Mouse (Mus musculus) cerebellum, postnatal 25 days (tissue): ENCODE data around the gene Mri1.
A peak's percentile ranks its signal among the peaks of the same experiment; 100 is the strongest.

Experiments used
- DNase-seq, 2 experiments: peaks; one replicate each; pipeline ENCODE4 v3.0.0; 2021; ENCODE audit warnings: mixed read lengths in 2 of 2

Mri1 gene

DNA sequence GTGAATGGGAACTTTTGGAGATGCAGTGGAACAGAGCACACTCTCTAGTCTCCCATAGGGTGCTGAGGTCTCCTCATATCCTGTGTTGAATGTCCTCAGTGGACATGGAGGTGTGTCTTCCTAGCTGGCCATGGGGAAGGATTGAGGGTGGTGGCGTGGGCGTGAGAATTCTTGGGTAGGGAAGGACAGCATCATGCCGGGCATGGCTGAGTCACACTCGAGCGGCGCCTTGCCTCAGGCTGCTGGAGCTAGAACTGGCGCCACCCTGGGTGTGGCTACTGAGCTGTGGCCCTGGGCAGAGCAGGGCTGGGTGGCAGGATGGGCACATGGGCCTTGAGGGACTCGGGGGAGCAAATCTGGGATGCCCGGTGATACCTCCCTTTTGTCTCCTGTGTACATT, 54.7 kb downstream of the Mri1 start:
- DNase-seq: no peak

DNA sequence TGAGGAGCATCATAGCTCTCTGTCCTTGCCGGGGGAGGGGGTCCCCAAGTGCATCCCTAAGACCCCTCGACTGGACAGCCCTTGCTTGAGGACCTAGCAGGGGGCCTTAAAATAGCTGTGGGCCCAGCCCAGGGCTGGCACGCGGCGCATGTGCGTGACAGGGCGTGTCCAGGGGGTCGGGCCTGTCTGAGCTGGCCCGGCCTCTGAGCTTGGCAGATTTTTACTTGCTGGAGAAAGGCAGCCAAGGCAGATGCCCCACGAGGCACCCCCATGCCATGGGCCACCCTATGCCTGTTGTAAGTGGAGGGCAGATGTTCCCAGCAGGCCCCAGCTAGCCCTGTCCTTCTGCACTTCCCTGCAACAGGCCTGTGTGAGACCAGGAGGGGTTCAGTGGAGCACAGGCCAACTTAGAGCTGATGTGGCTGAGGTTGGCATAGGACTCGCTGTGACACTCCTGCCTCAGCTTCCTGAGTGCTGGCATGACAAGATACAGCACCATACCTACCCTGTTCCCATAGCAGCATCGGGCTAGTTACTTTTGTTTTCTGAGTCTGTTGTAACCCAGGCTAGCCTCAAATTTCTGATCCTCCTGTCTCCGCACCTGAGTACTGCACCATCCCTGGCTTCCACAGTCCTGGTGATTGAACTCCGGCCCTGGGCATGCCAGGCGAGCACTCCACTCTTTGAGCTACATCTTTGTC, 55.4 kb downstream of the Mri1 start:
- DNase-seq: no peak

DNA sequence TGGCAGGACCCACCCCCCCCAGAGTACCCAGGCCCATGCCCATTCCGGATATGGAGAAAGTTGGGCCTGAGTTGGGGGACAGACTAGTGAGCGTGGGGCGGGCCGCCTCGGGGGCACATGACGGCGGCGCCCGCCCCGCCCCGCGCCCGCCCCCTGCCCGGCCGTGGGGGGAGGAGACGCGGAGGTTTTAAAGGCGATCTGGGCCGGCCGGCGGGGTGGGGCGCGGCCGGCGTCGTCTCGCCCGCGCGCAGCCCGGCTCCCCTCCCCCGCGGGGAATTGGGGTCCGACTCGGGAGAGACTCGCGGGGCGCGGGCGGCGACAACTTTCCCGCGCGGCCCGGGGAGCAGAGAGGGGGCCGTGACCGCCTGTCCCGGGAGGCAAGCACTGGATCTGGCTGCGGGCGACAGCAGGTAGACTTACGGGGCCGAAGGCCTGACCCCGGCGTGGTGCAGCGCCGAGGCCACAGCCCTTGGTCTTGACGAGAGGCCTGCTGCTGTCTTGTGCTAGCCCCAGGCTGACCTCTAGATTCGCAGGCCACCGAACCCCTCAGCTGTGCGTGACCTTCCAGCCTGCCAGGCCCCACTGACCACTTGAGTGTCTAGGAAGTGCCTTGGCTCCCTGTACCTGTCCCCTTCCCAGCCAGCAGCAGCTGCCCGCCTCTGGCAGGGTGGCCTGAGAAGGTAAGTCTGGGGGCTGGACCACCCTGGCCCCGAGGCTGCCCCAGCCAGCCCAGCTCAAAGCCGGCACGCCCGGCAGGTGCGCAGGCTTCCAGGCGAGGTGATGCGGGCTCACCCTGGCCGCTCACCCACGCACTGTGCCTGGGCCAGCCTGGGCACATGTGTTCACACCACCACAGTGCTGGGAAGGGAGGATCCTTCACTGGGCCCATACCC, 56.2 kb downstream of the Mri1 start:
- peak in 1 of 2 experiments; percentile 49 for DNase-seq

GRCm38 (mm10) chr8:84200126-84200555, 57.0 kb downstream of the Mri1 start:
- no peak for DNase-seq
